Mouse (Mus musculus): ENCODE results near the gene Foxg1. TPM values are rescaled to one million over a fixed set of nuclear protein-coding genes. Genes with fewer than 3 reads are reported as not detected.

The Foxg1 gene
- total and polyA plus RNA-seq, 3 experiments: 0.14 TPM; not detected in 2

DNA sequence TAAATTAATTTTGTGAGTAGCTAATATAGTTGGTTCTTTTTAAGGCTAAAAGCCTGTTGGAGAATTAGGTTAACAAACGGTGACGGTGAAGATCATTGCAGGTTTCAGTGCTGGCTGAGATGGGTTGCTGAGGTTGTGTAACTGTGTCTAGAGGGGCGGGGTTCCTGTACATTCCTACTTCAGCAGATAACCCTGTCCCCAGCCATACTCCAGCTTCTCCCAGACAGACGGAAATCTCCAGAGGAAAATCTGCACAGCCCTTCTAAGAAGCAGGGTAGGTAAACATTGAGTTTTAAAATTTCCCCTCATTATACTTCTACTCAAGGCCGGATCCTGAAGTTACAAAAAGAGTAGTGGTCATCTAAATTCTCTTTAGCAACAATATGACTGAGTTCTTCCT lies 7.2 kb downstream of the Foxg1 start:
- TF ChIP-seq EP300 (IDR thresholded peaks at IDR 0.05; ENCODE audit: insufficient read depth, low read depth, low read length) (no peak), CTCF (IDR thresholded peaks at IDR 0.05) (no peak), POLR2A (IDR thresholded peaks at IDR 0.05; ENCODE audit: insufficient read depth, low read depth, low read length) (no peak)
- intact Hi-C loops (cut with DNase I): no loop called here
- no peak for DNase-seq
- H3K27ac ChIP-seq: no peak overlapping the region
- H3K9ac ChIP-seq (ENCODE audit: low read depth, low read length): no peak overlapping the region
- H3K4me1 ChIP-seq (ENCODE audit: control insufficient read depth, insufficient read depth, low read length): no peaks in the 10 kb centered on the region
- H3K79me2 ChIP-seq (replicated peaks; ENCODE audit: control insufficient read depth, insufficient read depth, low read length): no peaks in the 10 kb centered on the region
- no peak overlapping the region for H3K4me3 ChIP-seq
- H3K27me3 ChIP-seq (ENCODE audit: control insufficient read depth, insufficient read depth, low read length): peaks cover 16% of the 10 kb centered on the region
- H3K36me3 ChIP-seq (ENCODE audit: control insufficient read depth, insufficient read depth, low read length): no peaks in the 10 kb centered on the region
- 7% methylated on average over 5 of the region's 5 CpGs for WGBS

DNA sequence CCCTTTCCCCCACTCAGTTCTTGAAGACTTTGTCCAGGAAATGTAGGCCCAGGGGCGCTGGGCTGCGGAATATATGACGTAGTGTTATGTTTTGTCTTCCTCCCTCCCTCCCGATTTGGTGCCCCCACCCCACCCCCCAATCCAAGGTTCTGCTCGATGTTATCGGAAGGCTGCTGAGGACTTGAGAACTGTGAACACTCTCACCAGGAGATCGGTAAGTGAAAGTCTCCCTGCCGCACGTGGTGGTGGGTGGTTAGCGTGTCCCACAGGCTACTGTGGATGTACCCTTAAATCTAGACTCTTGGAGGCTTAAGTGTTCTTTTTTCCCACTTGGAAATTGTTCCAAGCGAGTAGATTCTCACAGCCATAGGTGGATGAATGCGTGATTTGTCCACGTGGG lies 7.8 kb downstream of the Foxg1 start:
- WGBS: 9% methylated on average over 13 of the region's 13 CpGs
- Histone ChIP-seq H3K4me3 (no peak overlapping the region), H3K36me3 (ENCODE audit: control insufficient read depth, insufficient read depth, low read length) (no peaks in the 10 kb centered on the region), H3K27ac (no peak overlapping the region), H3K27me3 (ENCODE audit: control insufficient read depth, insufficient read depth, low read length) (peaks cover 13% of the 10 kb centered on the region), H3K9ac (ENCODE audit: low read depth, low read length) (no peak overlapping the region), H3K79me2 (replicated peaks; ENCODE audit: control insufficient read depth, insufficient read depth, low read length) (no peaks in the 10 kb centered on the region), H3K4me1 (ENCODE audit: control insufficient read depth, insufficient read depth, low read length) (no peaks in the 10 kb centered on the region)
- DNase-seq: no peak
- intact Hi-C loops (cut with DNase I): no loop called here
- TF ChIP-seq CTCF (IDR thresholded peaks at IDR 0.05) (no peak), POLR2A (IDR thresholded peaks at IDR 0.05; ENCODE audit: insufficient read depth, low read depth, low read length) (no peak), EP300 (IDR thresholded peaks at IDR 0.05; ENCODE audit: insufficient read depth, low read depth, low read length) (no peak)

- Histone ChIP-seq H3K4me1 (ENCODE audit: control insufficient read depth, insufficient read depth, low read length) (no peaks in the 10 kb centered on the region), H3K36me3 (ENCODE audit: control insufficient read depth, insufficient read depth, low read length) (no peaks in the 10 kb centered on the region), H3K27ac (no peak overlapping the region), H3K79me2 (replicated peaks; ENCODE audit: control insufficient read depth, insufficient read depth, low read length) (no peaks in the 10 kb centered on the region), H3K4me3 (no peak overlapping the region), H3K27me3 (ENCODE audit: control insufficient read depth, insufficient read depth, low read length) (peaks cover 8% of the 10 kb centered on the region), H3K9ac (ENCODE audit: low read depth, low read length) (no peak overlapping the region)
- intact Hi-C loops (cut with DNase I): no loop called here
- DNase-seq: no peak
- 3% methylated on average over 9 of the region's 9 CpGs for WGBS
- TF ChIP-seq POLR2A (IDR thresholded peaks at IDR 0.05; ENCODE audit: insufficient read depth, low read depth, low read length) (no peak), CTCF (IDR thresholded peaks at IDR 0.05) (no peak), EP300 (IDR thresholded peaks at IDR 0.05; ENCODE audit: insufficient read depth, low read depth, low read length) (no peak)
Observed at GRCm38 (mm10) chr12:49390926-49391304, 8.5 kb downstream of the Foxg1 start.

GRCm38 (mm10) chr12:49391305-49392040 lies 9.0 kb downstream of the Foxg1 start:
- Histone ChIP-seq H3K9ac (ENCODE audit: low read depth, low read length) (no peak overlapping the region), H3K4me1 (ENCODE audit: control insufficient read depth, insufficient read depth, low read length) (no peaks in the 10 kb centered on the region), H3K27ac (no peak overlapping the region), H3K36me3 (ENCODE audit: control insufficient read depth, insufficient read depth, low read length) (no peaks in the 10 kb centered on the region), H3K27me3 (ENCODE audit: control insufficient read depth, insufficient read depth, low read length) (peaks cover 8% of the 10 kb centered on the region), H3K4me3 (no peak overlapping the region), H3K79me2 (replicated peaks; ENCODE audit: control insufficient read depth, insufficient read depth, low read length) (no peaks in the 10 kb centered on the region)
- intact Hi-C loops (cut with DNase I): no loop called here
- 1% methylated on average over 42 of the region's 42 CpGs for WGBS
- no peak for TF ChIP-seq EP300 (IDR thresholded peaks at IDR 0.05; ENCODE audit: insufficient read depth, low read depth, low read length)
- TF ChIP-seq POLR2A (IDR thresholded peaks at IDR 0.05; ENCODE audit: insufficient read depth, low read depth, low read length): no peak
- TF ChIP-seq CTCF (IDR thresholded peaks at IDR 0.05): peak; percentile 30
- DNase-seq: peak in 1 of 2 experiments; percentile 14

DNA sequence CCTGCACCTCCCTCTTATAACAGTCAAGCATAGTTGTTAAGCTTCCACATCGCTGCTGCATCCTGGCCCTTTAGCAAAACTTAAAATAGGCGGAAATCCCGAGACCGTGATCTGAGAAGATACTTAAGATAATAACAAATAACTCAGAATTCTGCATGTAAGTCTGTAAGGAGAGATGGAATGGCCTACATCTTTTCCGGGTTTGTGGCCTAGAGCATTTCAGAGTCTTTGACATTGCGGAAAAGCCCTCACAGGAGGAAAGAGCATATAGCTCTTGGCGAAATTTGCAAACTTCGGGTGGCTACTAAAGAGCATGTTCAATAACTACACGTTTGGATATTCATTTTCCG lies 9.6 kb downstream of the Foxg1 start:
- H3K4me1 ChIP-seq (ENCODE audit: control insufficient read depth, insufficient read depth, low read length): no peaks in the 10 kb centered on the region
- H3K27me3 ChIP-seq (ENCODE audit: control insufficient read depth, insufficient read depth, low read length): peaks cover 8% of the 10 kb centered on the region
- WGBS: 6% methylated on average over 10 of the region's 10 CpGs
- DNase-seq: no peak
- intact Hi-C loops (cut with DNase I): no loop called here
- no peaks in the 10 kb centered on the region for H3K79me2 ChIP-seq (replicated peaks; ENCODE audit: control insufficient read depth, insufficient read depth, low read length)
- no peaks in the 10 kb centered on the region for H3K36me3 ChIP-seq (ENCODE audit: control insufficient read depth, insufficient read depth, low read length)
- no peak overlapping the region for H3K9ac ChIP-seq (ENCODE audit: low read depth, low read length)
- H3K27ac ChIP-seq: no peak overlapping the region
- no peak for TF ChIP-seq POLR2A (IDR thresholded peaks at IDR 0.05; ENCODE audit: insufficient read depth, low read depth, low read length)
- TF ChIP-seq CTCF (IDR thresholded peaks at IDR 0.05): no peak
- TF ChIP-seq EP300 (IDR thresholded peaks at IDR 0.05; ENCODE audit: insufficient read depth, low read depth, low read length): no peak
- H3K4me3 ChIP-seq: no peak overlapping the region

DNA sequence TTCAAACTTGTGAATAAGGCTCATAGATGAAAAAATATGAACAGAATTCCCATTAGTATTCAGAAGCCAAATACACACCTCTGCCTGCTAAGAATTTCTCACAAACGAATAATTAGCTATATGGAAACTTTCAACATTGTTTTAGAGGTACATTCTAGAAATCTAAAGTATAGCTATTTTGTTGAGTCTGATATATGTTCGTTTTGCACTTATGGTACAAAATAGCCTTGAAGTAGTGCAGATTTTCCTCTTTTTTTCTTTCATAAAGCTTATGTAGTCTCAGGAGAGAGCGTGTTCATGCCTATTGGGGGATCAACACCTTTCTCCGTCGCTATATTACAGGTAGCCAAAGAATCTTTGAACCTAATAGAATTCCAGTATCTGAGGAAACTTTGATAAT lies 10.4 kb downstream of the Foxg1 start:
- TF ChIP-seq EP300 (IDR thresholded peaks at IDR 0.05; ENCODE audit: insufficient read depth, low read depth, low read length) (no peak), CTCF (IDR thresholded peaks at IDR 0.05) (no peak), POLR2A (IDR thresholded peaks at IDR 0.05; ENCODE audit: insufficient read depth, low read depth, low read length) (no peak)
- Histone ChIP-seq H3K9ac (ENCODE audit: low read depth, low read length) (no peak overlapping the region), H3K27me3 (ENCODE audit: control insufficient read depth, insufficient read depth, low read length) (peaks cover 8% of the 10 kb centered on the region), H3K27ac (no peak overlapping the region), H3K4me3 (no peak overlapping the region), H3K36me3 (ENCODE audit: control insufficient read depth, insufficient read depth, low read length) (no peaks in the 10 kb centered on the region), H3K4me1 (ENCODE audit: control insufficient read depth, insufficient read depth, low read length) (no peaks in the 10 kb centered on the region), H3K79me2 (replicated peaks; ENCODE audit: control insufficient read depth, insufficient read depth, low read length) (no peaks in the 10 kb centered on the region)
- intact Hi-C loops (cut with DNase I): no loop called here
- 11% methylated on average over 5 of the region's 5 CpGs for WGBS
- DNase-seq: no peak
